Mouse (Mus musculus) liver, postnatal 0 days (tissue): ENCODE measurements around the gene Itga2.
A peak's percentile ranks its signal among the peaks of the same experiment; 100 is the strongest.

Source experiments
- CTCF ChIP-seq: sonication (generic); IDR thresholded peaks from 2 replicates; pipeline ENCODE4 v1.5.1; 2016; ENCODE audit warnings: antibody characterized with exemption, low read depth
- EP300 ChIP-seq: IDR thresholded peaks from 2 replicates; pipeline ENCODE4 v1.6.1; 2016; ENCODE audit warnings: antibody characterized with exemption, low read depth, mild to moderate bottlenecking

DNA sequence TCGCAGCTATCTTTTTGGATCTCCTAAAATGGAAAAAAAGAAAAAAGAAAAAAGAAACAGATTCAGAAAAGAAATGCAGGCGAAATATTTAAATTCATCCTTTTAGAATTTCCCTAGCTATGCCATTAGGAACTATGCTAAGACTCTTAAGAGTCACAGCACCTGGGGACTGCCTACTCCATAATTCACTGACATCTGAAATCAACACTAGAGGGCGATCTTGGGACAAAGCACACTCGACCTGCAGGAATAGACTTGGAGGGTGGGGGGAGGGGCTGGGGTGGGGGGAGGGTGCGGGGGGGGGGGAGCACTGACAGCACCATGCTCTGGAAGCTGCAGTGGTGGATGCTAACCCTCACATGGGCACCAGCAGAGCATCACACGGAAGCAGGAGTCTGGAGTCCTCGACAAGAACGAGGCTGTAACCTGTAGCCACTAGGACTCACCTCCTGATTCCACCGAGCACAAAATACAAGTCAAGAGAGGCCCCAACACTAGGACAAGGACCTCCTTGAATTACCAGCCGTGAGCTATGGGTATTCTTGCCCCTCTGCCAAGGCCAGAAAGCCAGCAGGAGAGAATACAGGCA lies 49.0 kb upstream of the Itga2 start:
- peak; percentile 56 for TF ChIP-seq CTCF
- no peak for TF ChIP-seq EP300
